In genomic region chr3:88042661-88043421, GRCm38 (mm10) we compare ENCODE assay signal across 8 mouse cellular contexts. TPM values are rescaled to one million over a fixed set of nuclear protein-coding genes. Genes with fewer than 3 reads are reported as not detected.
A peak's percentile ranks its signal among the peaks of the same experiment; 100 is the strongest.
DNase-seq lines count a peak whose midpoint lies in the region; ATAC-seq lines count a peak whose summit lies in the region.

Gene Gpatch4 (plus strand): TSS chr3:88043108.

- peak; percentile 87 to 97 for DNase-seq in adrenal gland, adult (ENCODE audit: inconsistent age in 2 of 2, low spot score in 1 of 2)
- peak; percentile 97 for DNase-seq in embryo, embryonic 10 days (ENCODE audit: low spot score)
- peak; percentile 74 for DNase-seq in gastrocnemius, postnatal 10 days
- peak; percentile 98 for DNase-seq in induced T-regulatory cell, adult 2 months (ENCODE audit: low read depth)
- DNase-seq in left cerebral cortex, adult 9 months (ENCODE audit: low spot score in 2 of 2), result peak; percentile 67 to 90
- DNase-seq in right cerebral cortex, postnatal 14 days, result peak; percentile 80
- DNase-seq in yolk sac, embryonic 10.5 days (ENCODE audit: low spot score), result peak; percentile 90

- peak; percentile 100 for ATAC-seq in megakaryocyte progenitor cell, adult 5-6 weeks (replicated peaks; ENCODE audit: poor library complexity)

RNA-seq across cellular contexts. Expression of gene Gpatch4, which starts in this region (rescaled TPM):
- total RNA-seq in gastrocnemius, postnatal 10 days (2021), result 10 to 100 TPM; 12.5 to 14.7 TPM
- 34.2 and 38.7 TPM in 2 replicates for total RNA-seq in megakaryocyte progenitor cell, adult 5-6 weeks (2015)
- total RNA-seq in megakaryocyte progenitor cell, adult 5-6 weeks (2017), result 49.2 and 51.8 TPM in 2 replicates

Comparison
In these comparisons a context has a peak if more than half of its experiments do, and no peak if none do; other contexts are left out.
1. Peak in every context shown above with its lines: DNase-seq and ATAC-seq.